Comparison of ENCODE assay signal across 26 mouse cellular contexts in genomic region chr17:85564107-85564506, GRCm38 (mm10). TPM values are rescaled to one million over a fixed set of nuclear protein-coding genes. Genes with fewer than 3 reads are reported as not detected.
"Had no signal": no experiment of that assay in that cellular context is flagged by ENCODE, and none has a peak within 500 bp of the region (broad histone marks: within the 10 kb centered on the region; RNA-seq: fewer than 3 reads in every experiment).

No protein-coding gene starts in this region.

- H3K4me3 ChIP-seq: layer of hippocampus, adult 2 months; limb, embryonic 10.5 days; limb, embryonic 13.5 days; midbrain, embryonic 12.5 days; midbrain, embryonic 15.5 days; neural tube, embryonic 12.5 days; neural tube, embryonic 15.5 days had no signal

- H3K27ac ChIP-seq: kidney, postnatal 0 days; layer of hippocampus, adult 2 months; limb, embryonic 10.5 days; limb, embryonic 13.5 days; liver, embryonic 14.5 days; macrophage; midbrain, embryonic 15.5 days; neural tube, embryonic 12.5 days; neural tube, embryonic 15.5 days; stomach, postnatal 0 days had no signal

- H3K27me3 ChIP-seq: midbrain, embryonic 12.5 days; midbrain, embryonic 15.5 days; neural tube, embryonic 12.5 days had no signal

- H3K4me1 ChIP-seq: limb, embryonic 10.5 days; midbrain, embryonic 12.5 days; neural tube, embryonic 12.5 days had no signal

- DNase-seq: layer of hippocampus, adult 9-11 months; liver, postnatal 0 days; lung, embryonic 14.5 days; right cerebral cortex, adult 18-20 months; right cerebral cortex, postnatal 14 days; right cerebral cortex, postnatal 4 days; thymus, adult 2 months; thymus, postnatal 14 days; thymus, postnatal 4 days had no signal

- H3K4me2 ChIP-seq: limb, embryonic 13.5 days; lung, embryonic 14.5 days; midbrain, embryonic 12.5 days; midbrain, embryonic 15.5 days; neural tube, embryonic 12.5 days; neural tube, embryonic 15.5 days had no signal

- H3K9me3 ChIP-seq: limb, embryonic 10.5 days; midbrain, embryonic 15.5 days had no signal

- ATAC-seq: liver, postnatal 0 days; lung, postnatal 0 days; midbrain, embryonic 15.5 days had no signal

- H3K36me3 ChIP-seq: limb, embryonic 10.5 days; limb, embryonic 13.5 days; midbrain, embryonic 12.5 days; midbrain, embryonic 15.5 days; neural tube, embryonic 12.5 days; neural tube, embryonic 15.5 days had no signal

- H3K9ac ChIP-seq: limb, embryonic 13.5 days; liver, embryonic 14.5 days; liver, postnatal 0 days; lung, embryonic 14.5 days; midbrain, embryonic 12.5 days; midbrain, embryonic 15.5 days; neural tube, embryonic 12.5 days; neural tube, embryonic 15.5 days had no signal

RNA-seq across cellular contexts. Expression of gene Six3, which starts 49.3 kb away (rescaled TPM):
- total RNA-seq: liver, adult 2 months; megakaryocyte, adult 5-6 weeks had no signal
- polyA plus RNA-seq: kidney, embryonic 14.5 days; kidney, postnatal 0 days; large intestine, adult 2 months; limb, embryonic 10.5 days; limb, embryonic 13.5 days; liver, adult 2 months; liver, postnatal 0 days; lung, embryonic 14.5 days; lung, postnatal 0 days; macrophage; neural tube, embryonic 12.5 days; neural tube, embryonic 15.5 days; stomach, embryonic 14.5 days; stomach, postnatal 0 days had no signal
